Mouse (Mus musculus): Measurements from ENCODE around the gene Naa11.

Gene Naa11

DNA sequence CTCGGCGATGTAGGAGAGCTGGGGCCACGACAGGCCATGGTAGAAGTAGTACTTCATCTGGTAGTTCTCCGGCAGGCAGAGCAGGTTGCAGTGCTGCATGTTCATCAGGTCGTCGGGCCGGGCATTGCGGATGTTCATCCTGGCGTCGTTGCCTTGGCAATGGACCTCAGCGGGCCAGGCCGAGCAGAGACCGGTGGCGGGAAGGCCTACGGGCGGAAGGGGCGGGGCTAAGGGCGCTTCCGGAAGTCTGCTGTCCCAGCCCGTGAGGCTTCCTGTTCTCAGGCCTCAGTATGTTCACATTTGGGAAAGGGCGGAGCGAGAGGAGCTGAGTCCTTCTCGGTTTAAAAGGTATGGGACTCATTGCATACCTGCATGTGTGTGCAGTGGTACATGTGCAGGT, at the start of gene Naa11:
Gene Naa11 (minus strand): TSS at position 220 of the 400 bp plus-strand sequence.
- in situ Hi-C loops (cut with MboI; ENCODE audit: low sequenced_read_pairs) = no loop called here

DNA sequence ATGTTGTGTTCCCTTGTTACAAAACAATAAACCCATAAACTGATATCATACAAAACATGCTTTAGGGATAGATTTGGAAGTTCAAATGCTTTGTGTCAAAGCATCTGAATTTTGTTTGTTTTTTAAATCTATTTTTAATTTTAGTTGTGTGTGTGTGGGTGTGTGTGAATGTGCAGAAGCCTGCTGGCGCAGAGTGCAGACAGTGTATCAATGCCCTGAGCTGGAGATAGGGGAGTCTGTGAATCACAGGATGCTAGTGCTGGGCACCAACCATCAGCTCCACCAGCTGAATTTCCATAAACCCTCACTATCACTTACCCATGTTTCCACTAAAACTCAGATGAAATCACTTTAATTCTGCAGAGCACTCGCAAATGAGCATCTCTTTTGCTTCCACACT, 40.3 kb upstream of the Naa11 start:
- in situ Hi-C loops (cut with MboI; ENCODE audit: low sequenced_read_pairs) = no loop called here

DNA sequence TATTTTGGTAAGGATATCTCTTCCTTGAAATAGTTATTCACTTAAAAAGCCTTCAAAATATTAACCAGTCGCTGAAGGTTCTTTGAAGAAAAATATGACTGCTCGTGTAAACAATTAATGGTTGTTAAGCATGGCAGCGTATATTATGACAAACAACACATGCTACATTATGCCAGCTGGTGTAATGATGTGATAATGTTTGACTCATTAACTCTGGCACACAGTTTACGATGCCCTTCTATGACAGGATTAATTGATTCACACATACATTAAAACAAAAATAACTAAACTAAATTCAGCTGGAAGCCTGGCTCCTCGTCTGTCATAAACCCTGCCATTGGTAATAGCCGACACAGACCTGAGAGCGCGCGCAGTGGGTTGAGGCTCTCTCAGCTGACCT, 37.8 kb upstream of the Naa11 start:
- in situ Hi-C loops (cut with MboI; ENCODE audit: low sequenced_read_pairs) = no loop called here

DNA sequence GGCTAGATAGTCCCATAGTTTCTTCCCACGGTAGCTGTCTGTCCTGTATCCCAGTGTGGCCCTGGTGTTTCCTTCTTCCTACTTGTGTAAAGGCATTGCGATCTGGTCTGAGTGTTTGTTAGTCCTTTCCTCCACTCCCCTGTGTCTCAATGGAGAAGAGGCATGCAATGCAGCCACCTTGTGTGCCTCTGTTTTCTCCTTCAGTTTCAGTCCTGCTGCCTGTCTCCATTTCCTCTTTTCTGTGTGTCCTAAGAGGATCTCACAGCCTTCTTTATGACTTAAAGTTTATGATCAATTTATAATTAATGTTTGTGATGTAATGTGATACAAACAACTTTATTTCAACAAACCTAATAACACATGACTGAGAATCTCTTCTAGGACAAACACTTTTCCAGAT, 29.5 kb upstream of the Naa11 start:
- in situ Hi-C loops (cut with MboI; ENCODE audit: low sequenced_read_pairs) = no loop called here

DNA sequence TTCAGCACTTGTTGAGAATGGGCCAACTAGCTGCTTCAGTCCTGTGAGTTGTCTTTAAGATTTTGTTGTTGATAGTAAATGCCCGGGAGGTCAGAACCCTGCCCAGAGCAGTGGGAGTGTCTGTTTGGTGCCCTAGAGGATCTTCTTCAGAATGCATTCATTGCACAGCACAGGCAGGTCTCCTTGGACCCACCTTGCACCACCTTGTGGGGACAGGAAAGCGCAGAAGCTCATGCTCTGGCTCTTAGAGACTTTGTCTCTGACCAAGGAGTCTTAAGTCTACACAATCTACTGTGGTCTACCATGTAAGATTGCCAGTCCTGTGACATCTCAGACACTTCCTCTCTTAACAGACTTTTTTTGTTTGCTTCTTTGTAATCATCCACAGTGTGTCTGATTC, 25.0 kb upstream of the Naa11 start:
- in situ Hi-C loops (cut with MboI; ENCODE audit: low sequenced_read_pairs) = no loop called here

DNA sequence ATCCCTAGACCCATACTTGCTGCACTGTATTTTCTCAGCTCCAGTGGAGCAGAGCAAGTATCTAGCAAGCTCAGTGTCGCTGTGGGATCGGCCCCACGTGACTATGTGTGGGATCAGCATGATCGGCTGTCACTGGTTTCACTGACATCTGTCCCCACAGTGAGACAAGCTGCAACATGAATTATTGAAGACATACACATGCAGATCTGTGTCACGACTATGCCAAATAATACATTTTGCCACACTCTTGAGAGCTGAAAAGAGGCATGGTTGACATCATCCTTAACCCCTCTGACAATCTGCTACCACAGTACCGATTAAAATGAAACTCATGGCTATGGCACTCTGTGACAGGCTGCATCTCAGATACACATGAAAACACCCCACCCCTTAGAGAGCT, 23.7 kb upstream of the Naa11 start:
- in situ Hi-C loops (cut with MboI; ENCODE audit: low sequenced_read_pairs) = no loop called here

DNA sequence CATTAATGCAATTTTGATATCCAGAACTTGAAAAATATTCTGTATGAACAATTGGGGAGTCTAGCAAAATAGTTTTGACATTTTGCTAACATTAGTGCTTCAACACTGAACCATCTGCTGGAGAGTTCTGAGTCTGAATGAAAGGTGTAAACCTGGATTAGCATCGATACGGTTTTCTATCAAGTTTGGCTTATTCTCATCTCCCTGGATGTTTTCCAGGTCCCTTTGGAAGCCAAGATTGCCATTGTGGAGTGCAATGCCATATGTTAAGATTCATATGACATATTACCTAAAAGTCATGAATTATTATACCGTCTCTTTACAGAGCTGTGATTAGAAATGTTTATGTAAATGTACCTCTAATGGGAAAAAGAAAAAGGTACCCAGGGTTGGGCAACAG, 21.5 kb upstream of the Naa11 start:
- in situ Hi-C loops (cut with MboI; ENCODE audit: low sequenced_read_pairs) = no loop called here

DNA sequence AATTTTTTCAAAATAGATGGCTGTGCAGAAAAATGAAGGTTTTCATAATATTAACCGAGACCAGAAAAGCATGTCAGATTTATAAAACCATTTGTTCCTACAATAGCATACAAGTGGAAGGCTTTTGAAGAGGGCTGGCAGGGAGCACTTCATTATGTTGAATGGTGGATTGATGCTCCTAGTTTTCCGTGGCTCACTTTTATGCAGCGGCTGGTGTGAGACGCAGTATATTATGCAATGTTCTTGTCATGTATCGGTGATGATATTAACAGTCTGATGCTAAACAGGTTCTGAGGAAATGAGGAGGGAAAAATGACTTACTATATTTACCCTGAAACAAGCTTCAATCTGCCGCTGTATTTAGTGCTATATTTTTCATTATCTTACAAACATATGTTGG, 18.0 kb upstream of the Naa11 start:
- in situ Hi-C loops (cut with MboI; ENCODE audit: low sequenced_read_pairs) = no loop called here

DNA sequence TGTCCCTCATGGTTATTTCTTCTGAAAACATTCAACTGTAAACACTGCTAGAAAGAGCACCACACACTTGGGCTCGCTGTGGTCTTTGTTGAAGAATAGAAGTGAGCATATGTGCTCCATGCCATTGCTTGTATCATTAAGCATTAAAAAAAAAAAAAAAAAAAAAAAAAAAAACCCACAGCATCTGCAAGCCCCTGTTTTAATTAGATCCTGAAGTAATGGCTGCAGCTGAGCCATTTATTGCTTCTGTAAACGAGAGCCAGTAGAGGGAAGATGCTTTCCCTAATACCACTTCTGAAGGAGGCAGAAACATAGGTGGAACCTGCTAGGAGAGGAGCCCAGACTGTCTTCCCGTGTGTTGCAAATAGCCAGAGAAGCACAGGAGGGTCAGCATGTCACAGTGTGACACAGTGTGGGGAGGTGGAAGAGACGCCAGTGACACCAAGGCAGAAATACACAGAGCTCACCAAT, 17.1 kb upstream of the Naa11 start:
- in situ Hi-C loops (cut with MboI; ENCODE audit: low sequenced_read_pairs) = no loop called here

DNA sequence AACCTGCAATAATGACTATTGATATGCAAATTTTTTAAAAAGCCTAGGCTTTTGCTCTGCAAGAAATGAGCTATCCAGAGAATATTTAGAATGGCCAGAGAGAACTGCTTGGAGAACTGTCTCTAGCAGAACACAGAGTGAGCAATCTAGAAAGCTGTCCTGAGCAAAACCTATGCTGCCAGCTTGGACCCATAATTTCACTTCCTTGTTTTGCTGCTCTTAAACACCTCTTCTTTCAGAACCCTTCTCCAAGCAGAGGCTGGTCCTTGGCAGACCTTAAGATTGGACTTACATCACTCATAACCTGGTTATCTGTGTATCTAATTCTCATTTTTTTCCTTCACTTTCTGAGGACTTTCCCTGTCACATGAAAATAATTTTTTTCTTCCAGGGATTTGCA, 8.9 kb upstream of the Naa11 start:
- in situ Hi-C loops (cut with MboI; ENCODE audit: low sequenced_read_pairs) = no loop called here

DNA sequence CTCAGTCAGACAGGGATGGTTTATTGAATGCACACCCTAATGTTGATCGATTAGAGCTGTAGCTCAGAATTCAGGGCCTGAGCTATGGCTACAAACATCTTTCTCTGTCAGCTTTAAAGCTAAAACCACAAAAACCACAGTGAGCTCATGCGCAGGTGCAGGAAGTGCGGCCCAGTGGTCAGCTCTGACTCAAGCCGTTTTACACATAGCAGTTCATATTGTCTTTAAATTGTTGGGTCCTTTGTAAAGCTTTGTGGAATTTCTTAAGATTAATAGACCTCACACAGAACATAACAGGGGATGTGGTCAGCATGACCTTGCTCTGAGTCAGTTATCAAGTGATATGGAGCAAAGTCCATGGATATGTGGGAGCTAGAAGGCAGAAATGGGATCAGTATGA, 5.4 kb upstream of the Naa11 start:
- in situ Hi-C loops (cut with MboI; ENCODE audit: low sequenced_read_pairs) = no loop called here

DNA sequence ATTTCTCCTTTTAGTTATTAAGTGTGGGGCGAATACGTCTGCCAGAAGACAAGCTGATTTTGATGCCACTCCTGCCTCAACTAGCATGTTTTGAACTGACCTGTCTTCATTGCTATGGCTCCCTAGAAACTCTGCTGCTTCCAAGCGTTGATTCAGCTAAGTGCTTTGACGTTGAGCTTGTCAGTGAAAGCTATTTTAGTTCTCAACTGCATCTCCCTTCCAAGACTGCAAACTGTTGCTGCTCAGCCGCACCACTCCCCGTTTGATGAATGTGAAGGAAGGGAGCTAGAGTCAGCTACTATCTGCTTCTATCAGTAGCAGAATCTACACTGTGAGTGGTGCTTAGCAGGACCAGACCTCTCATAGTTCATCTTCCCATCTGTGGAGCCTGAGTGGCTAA, 4.6 kb downstream of the Naa11 start:
- in situ Hi-C loops (cut with MboI; ENCODE audit: low sequenced_read_pairs) = no loop called here

DNA sequence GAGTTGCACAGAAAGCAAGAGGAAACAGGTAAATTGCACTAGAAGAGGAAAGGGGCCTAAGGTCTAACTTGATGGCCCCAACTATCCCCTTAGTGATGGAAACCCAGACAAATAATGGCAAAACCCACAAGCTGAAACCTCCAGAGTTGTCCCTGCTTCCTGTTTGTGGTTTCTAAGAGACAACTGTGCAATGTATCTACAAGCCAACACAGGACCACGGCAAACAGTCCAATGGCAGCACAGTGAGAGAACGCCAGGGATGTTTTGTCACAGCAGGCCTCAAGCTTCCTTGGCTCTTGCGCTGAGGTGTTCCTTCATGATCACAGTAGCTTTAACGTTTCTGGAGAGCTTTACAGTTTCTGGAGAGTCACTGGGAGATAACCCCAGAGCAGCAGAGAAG, 7.8 kb downstream of the Naa11 start:
- in situ Hi-C loops (cut with MboI; ENCODE audit: low sequenced_read_pairs) = no loop called here

DNA sequence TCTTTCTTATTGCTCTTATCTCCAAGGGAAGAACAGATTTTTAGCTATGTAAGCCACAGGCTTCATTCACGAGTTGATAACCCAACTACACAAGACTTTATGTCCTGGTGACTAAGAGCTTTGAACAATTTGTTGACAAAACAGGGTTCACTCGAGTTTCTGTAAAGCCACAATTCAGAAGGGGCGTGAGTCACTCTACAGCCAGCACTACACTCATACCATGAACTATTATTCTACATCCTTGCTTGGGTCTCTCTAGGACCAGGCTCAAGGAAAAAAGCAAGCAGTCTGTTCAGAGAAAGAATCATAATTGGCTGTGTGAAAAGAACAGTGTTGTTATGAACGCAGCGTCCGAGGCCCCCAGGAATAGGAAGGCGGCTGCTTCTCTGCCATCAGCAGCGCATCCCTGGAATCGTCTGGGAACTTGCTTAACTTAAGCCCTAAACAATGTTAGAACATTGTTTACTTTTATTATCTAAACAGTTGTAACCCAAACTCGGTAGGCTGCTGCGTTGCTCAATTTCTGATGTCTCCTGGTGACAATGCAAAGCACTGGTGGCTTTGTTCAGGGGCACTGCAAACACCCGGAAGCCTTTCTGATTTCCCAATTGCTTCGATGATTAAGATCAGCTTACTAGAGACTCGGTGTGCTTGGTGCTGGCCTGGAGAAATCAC, 9.5 kb downstream of the Naa11 start:
- in situ Hi-C loops (cut with MboI; ENCODE audit: low sequenced_read_pairs) = no loop called here

DNA sequence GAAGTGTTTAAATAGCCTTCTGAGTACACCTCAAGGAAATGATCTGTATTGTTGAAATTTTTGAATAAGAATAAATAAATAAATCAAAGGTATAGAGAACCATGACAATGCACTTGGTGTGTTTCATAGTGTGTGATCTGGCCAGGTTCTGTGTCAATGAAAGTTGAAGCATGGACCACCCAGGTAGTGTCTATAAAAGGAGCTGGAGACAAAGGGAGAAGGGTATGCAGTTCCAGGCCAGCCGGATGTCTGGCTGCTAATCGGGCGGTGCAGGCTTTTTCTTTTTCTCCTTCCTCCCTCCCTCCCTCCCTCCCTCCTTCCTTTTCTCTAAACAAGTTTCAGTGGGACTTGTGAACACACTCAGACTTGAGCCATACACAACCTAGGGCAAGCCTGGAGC, 12.2 kb downstream of the Naa11 start:
- in situ Hi-C loops (cut with MboI; ENCODE audit: low sequenced_read_pairs) = no loop called here

DNA sequence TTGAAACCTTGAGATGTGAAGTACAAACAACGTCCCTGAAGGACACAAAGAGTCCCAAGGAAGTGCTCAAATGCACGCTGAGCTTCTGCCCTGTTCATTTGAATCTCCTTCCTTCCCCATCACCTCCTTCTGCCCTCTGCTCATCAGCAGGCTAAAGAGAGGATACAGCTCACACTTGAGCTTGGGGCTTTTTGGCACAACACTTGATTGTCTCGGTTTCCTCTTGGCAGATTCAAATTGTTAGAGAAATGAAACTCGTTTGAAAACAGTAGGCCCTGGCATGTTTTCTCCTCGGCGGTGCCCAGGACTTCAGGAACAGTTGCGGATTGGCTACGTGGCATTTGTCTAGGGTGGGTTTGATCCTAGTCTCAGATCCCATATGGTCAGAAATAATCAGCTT, 27.4 kb downstream of the Naa11 start:
- in situ Hi-C loops (cut with MboI; ENCODE audit: low sequenced_read_pairs) = no loop called here

DNA sequence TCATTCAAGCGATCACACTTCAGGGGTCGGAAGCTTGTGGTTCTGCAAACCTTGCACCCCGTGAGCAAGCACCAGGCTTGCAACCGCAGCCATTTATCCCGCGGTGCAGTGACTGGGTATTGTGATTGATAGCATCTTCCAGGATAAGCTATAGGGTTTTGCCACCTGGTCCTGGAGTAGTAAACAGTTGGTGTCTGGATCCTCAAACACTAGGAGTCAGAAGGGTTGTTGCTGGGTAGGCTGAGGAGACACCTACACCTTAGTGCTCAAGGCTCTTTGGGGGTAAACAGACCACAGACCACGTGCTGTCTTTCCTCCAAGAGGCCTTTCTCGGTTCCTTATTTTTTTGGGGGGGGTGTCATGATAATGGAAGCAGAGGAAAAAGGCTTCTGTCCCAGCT, 27.9 kb downstream of the Naa11 start:
- in situ Hi-C loops (cut with MboI; ENCODE audit: low sequenced_read_pairs) = no loop called here

DNA sequence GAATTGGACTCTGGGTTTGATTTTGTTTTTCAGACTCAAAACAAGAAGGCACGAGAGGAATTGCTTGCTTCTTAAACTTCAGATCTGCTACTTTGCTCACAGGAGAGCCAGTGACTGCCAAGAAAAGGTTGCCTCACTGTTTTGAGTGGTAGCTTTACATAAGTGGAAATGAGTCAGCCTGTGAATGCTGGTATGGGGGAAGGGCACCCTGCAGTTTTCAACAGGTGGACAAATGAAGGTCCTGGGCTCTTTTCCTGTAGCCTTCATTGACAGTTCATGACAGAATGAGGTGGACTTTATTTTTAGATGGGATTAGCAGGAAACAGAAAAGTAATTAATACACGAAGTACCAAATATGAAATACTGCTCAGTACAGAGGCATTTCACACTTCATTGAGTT, 29.6 kb downstream of the Naa11 start:
- in situ Hi-C loops (cut with MboI; ENCODE audit: low sequenced_read_pairs) = no loop called here

DNA sequence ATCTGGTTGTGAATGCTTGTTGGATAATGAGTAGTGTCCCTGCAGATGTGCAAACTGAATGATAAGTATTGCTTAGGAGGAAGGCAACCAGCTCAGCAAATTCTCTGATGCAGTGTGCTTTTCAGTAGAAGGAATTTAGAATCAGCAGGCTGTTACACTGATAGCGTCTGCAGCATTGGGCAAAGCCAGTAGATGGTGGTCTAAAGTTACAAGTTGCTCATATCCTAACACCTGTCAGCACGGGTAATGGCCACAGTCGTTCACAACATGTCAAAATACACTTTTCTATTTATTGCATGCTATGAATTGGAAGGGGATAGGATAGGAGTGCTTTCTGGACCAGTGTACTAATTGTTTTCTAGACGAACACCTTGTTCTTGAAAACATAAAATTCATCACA, 33.1 kb downstream of the Naa11 start:
- in situ Hi-C loops (cut with MboI; ENCODE audit: low sequenced_read_pairs) = no loop called here

DNA sequence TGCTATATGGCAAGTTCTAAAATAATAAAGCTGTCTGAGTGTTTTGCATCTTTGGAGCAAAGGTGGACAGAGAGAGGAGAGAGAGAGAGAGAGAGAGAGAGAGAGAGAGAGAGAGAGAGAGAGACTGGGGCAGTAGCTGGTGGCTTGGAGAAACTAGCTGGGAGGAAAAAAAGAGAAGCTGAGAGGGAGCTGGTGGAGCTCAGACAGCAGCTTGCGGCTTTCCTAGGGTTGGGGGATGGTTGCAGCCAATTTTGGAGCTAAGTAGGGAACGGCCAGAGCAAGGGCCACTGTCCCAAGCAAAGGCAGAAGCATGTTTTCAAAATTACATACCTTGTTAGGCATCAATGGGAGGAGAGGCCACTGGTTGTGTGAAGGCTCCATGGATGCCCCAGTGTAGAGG, 36.0 kb downstream of the Naa11 start:
- in situ Hi-C loops (cut with MboI; ENCODE audit: low sequenced_read_pairs) = no loop called here

DNA sequence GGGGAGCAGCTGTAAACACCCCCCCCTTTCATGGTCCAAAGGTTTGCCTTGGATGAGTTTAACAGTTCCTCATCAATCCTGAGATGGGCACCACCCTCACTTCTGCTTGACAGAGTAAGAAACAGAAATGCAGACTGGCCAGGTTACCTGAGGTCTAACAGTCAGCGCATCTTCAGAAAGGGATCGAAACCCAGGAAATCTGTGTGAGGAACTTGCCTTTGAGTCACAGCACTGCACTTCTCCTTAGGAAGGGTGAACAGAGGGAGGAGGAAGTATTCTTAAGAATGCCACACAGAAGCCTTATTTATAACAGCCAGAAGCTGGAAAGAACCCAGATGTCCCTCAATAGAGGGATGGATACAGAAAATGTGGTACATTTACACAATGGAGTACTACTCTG, 37.0 kb downstream of the Naa11 start:
- in situ Hi-C loops (cut with MboI; ENCODE audit: low sequenced_read_pairs) = no loop called here

DNA sequence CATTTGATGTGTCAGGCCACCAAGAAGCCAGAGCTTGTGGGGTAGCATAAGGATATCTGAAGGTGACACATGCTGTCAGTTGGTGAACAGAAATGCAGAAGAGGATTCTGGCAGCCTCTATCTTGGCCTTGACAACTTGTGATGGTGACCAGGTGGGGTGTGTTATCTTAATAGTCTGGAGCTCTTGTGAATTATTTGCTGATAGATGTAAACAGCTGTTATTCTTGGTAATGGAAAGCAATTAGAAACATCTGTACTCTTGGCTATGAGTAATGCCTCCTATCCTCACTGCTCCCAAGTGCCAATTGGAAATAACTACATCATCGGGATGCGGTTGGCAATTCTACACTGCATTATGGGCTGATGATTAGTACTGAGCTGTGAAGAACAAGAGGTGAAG, 43.4 kb downstream of the Naa11 start:
- in situ Hi-C loops (cut with MboI; ENCODE audit: low sequenced_read_pairs) = no loop called here

DNA sequence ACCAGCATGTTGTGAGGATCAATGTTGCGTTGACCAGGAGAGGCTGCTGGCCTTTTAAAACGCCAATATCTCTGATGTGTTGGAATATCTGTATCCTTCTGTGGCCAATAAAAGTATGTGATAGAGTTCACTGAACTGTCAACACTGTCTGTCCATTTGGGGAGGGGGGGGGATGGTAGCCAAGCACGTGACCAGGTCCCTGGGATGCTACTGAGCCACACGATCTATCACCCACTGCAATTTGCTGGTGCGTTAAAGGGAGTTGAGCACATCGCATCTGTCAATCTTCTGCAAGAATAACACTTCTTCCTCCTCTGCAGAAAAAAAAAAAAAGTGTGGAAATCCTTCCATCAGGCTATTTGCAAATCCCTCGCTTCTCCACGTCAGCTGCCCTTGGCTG, 43.9 kb downstream of the Naa11 start:
- in situ Hi-C loops (cut with MboI; ENCODE audit: low sequenced_read_pairs) = no loop called here

All from CH12F3 (cell line).